Mouse (Mus musculus) heart, adult 2 months (tissue): Measurements from ENCODE around the gene Gabrb3. TPM values are rescaled to one million over a fixed set of nuclear protein-coding genes. Genes with fewer than 3 reads are reported as not detected.

ENCODE experiments used
- DNase-seq, 2 experiments: peaks; one replicate each; pipeline ENCODE4 v3.0.0; 2021
- H3K27ac ChIP-seq: fragments of 200-600 bp; 2 replicates; pipeline ENCODE4 v1.8.1; 2022
- H3K27me3 ChIP-seq: fragments of 200-500 bp; 2 replicates; pipeline ENCODE4 v1.6.1; 2012; ENCODE audit warnings: mild to moderate bottlenecking, low read length, inconsistent platforms, mixed read lengths; ENCODE audit not compliant: control insufficient read depth, insufficient read depth
- H3K36me3 ChIP-seq: fragments of 200-500 bp; 2 replicates; pipeline ENCODE4 v1.6.1; 2012; ENCODE audit warnings: low read length, inconsistent platforms; ENCODE audit not compliant: control insufficient read depth, insufficient read depth
- H3K4me1 ChIP-seq: fragments of 200-500 bp; 2 replicates; pipeline ENCODE4 v1.6.1; 2011; ENCODE audit warnings: low read length; ENCODE audit not compliant: control insufficient read depth, insufficient read depth
- H3K4me3 ChIP-seq: fragments of 200-600 bp; 2 replicates; pipeline ENCODE4 v1.8.1; 2022
- H3K79me2 ChIP-seq: fragments of 200-500 bp; replicated peaks from 2 replicates; pipeline ENCODE4 v1.6.1; 2012; ENCODE audit warnings: mild to moderate bottlenecking, inconsistent platforms, low read length, moderate library complexity, mixed read lengths; ENCODE audit not compliant: control insufficient read depth, insufficient read depth
- H3K9ac ChIP-seq: fragments of 200-500 bp; 2 replicates; pipeline ENCODE4 v1.6.1; 2012; ENCODE audit warnings: low read depth, mild to moderate bottlenecking, control low read depth, inconsistent platforms, low read length, mixed read lengths
- CTCF ChIP-seq: fragments of 200-600 bp; IDR thresholded peaks from 2 replicates; pipeline ENCODE4 v1.8.1; 2022; ENCODE audit warnings: antibody characterized with exemption, mild to moderate bottlenecking, moderate library complexity
- EP300 ChIP-seq: fragments of 200-500 bp; IDR thresholded peaks from 2 replicates; pipeline ENCODE4 v1.6.1; 2011; ENCODE audit warnings: low read depth, low read length, control low read depth; ENCODE audit not compliant: insufficient read depth
- POLR2A ChIP-seq: fragments of 200-500 bp; IDR thresholded peaks from 2 replicates; pipeline ENCODE4 v1.6.1; 2011; ENCODE audit warnings: mild to moderate bottlenecking, low read depth, low read length, control low read depth; ENCODE audit not compliant: insufficient read depth
- WGBS: fragments of 180-500 bp; shearing (Covaris S2); methylation state at CpG from one replicate; pipeline ENCODE4 v1.1.7; 2018; 5-methylcytosine and 5-hydroxymethylcytosine counted together
- intact Hi-C: fragments of 180-260 bp; cut with DNase I; formaldehyde crosslinking; loops from one replicate; pipeline ENCODE4 v1.15.1; 2025
- polyA plus RNA-seq: library from polyadenylated mRNA; depleted of rRNA; stranded (reverse); fragments of >200 nt; gene quantifications from 2 replicates; pipeline ENCODE4 v1.2.3, GENCODE M21; 2012
- total RNA-seq, 2 experiments: library from RNA; stranded (reverse); gene quantifications; 2 replicates each; pipeline ENCODE4 v1.2.3; 2021

Gene Gabrb3
- total and polyA plus RNA-seq, 3 experiments = 0.04 to 0.50 (median 0.37) TPM

DNA sequence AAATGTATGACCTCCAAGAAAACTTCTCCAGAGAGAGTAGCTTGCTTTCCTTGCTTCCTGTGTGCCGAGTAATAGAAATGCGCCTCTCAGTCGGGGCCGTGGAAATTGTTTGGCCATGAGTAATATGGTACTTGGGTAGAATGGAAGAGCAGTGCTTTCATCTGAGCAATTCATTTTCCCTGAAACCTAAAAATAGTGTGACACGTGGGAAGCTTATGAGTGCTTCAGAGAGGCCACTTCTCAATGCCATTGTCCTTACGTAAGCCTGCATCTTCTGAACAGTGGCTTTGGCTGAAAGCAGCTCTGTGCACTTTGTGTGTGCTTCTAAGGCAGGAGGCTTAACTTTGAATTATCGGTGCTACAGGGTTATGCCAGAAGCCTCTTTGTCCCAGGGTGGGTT lies 280.9 kb downstream of the Gabrb3 start:
- Histone ChIP-seq H3K4me3 (no peak overlapping the region), H3K27me3 (no peaks in the 10 kb centered on the region), H3K79me2 (no peaks in the 10 kb centered on the region), H3K4me1 (peaks cover 1% of the 10 kb centered on the region; the same call in 1 of the 2 replicates), H3K27ac (peak overlapping the region; percentile 77), H3K9ac (no peak overlapping the region), H3K36me3 (no peaks in the 10 kb centered on the region)
- peak in 1 of 2 experiments; percentile 36 for DNase-seq
- TF ChIP-seq EP300 = no peak
- TF ChIP-seq CTCF = no peak
- TF ChIP-seq POLR2A = no peak
- intact Hi-C loops = no loop called here
- WGBS = 48% methylated on average over 7 of the region's 7 CpGs

GRCm38 (mm10) chr7:57701046-57701445 lies 281.6 kb downstream of the Gabrb3 start:
- peaks cover 1% of the 10 kb centered on the region; the same call in 1 of the 2 replicates for H3K4me1 ChIP-seq
- no peak overlapping the region for H3K4me3 ChIP-seq
- no peaks in the 10 kb centered on the region for H3K27me3 ChIP-seq
- no peak for TF ChIP-seq POLR2A
- TF ChIP-seq EP300 = no peak
- TF ChIP-seq CTCF = no peak
- no peaks in the 10 kb centered on the region for H3K79me2 ChIP-seq
- H3K27ac ChIP-seq = peak overlapping the region; percentile 48
- DNase-seq = peak in 1 of 2 experiments; percentile 9
- no peaks in the 10 kb centered on the region for H3K36me3 ChIP-seq
- intact Hi-C loops = no loop called here
- no peak overlapping the region for H3K9ac ChIP-seq

DNA sequence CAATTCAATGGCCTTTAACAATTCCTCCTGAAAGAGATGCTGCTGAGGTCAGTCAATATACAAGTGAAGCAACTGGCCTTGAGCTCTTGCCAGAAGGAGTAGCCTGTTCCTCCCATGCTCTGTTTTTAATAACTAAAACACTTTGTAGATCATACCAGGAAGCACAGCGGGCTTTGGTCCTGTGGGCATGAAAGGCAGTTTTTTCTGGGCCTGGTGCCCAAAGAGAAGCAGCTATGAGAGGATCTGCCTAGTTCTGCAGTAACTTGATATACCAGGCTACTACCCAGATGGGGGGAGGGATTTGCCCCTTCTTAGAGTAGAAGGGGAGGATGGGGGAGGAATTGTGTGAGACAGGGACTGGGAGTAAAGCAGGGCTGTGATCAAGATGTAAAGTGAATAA lies 284.1 kb downstream of the Gabrb3 start:
- Histone ChIP-seq H3K4me3 (no peak overlapping the region), H3K36me3 (no peaks in the 10 kb centered on the region), H3K79me2 (no peaks in the 10 kb centered on the region), H3K27ac (peak overlapping the region; percentile 56), H3K9ac (no peak overlapping the region), H3K4me1 (peaks cover 1% of the 10 kb centered on the region; the same call in 1 of the 2 replicates), H3K27me3 (no peaks in the 10 kb centered on the region)
- intact Hi-C loops = no loop called here
- WGBS = 44% methylated on average over 1 of the region's 1 CpGs
- TF ChIP-seq POLR2A (no peak), CTCF (no peak), EP300 (no peak)
- DNase-seq = peak; percentile 35 to 59

- TF ChIP-seq CTCF = no peak
- no peak for TF ChIP-seq POLR2A
- TF ChIP-seq EP300 = no peak
Measured at GRCm38 (mm10) chr7:57706092-57706491, 286.6 kb downstream of the Gabrb3 start.

GRCm38 (mm10) chr7:57706976-57707740 lies 287.7 kb downstream of the Gabrb3 start:
- Histone ChIP-seq H3K27me3 (no peaks in the 10 kb centered on the region), H3K27ac (no peak overlapping the region), H3K79me2 (no peaks in the 10 kb centered on the region), H3K4me3 (no peak overlapping the region), H3K9ac (no peak overlapping the region), H3K4me1 (no peaks in the 10 kb centered on the region), H3K36me3 (no peaks in the 10 kb centered on the region)
- intact Hi-C loops = no loop called here
- TF ChIP-seq POLR2A (no peak), CTCF (no peak), EP300 (no peak)
- 61% methylated on average over 7 of the region's 7 CpGs for WGBS
- no peak for DNase-seq

More at GRCm38 (mm10) chr7:57706092-57706491, 286.6 kb downstream of the Gabrb3 start:
- intact Hi-C loops = no loop called here
- Histone ChIP-seq H3K9ac (no peak overlapping the region), H3K27ac (no peak overlapping the region), H3K79me2 (no peaks in the 10 kb centered on the region), H3K36me3 (no peaks in the 10 kb centered on the region), H3K4me3 (no peak overlapping the region), H3K27me3 (no peaks in the 10 kb centered on the region), H3K4me1 (no peaks in the 10 kb centered on the region)
- DNase-seq = no peak
- WGBS = 91% methylated on average over 6 of the region's 6 CpGs

- Histone ChIP-seq H3K27ac (no peak overlapping the region), H3K79me2 (no peaks in the 10 kb centered on the region), H3K4me3 (no peak overlapping the region), H3K9ac (no peak overlapping the region), H3K27me3 (no peaks in the 10 kb centered on the region), H3K36me3 (no peaks in the 10 kb centered on the region), H3K4me1 (no peaks in the 10 kb centered on the region)
- intact Hi-C loops = no loop called here
- TF ChIP-seq CTCF (no peak), POLR2A (no peak), EP300 (no peak)
- DNase-seq = no peak
Measured at GRCm38 (mm10) chr7:57711709-57712108, 292.2 kb downstream of the Gabrb3 start.
